Mouse (Mus musculus) hindbrain, embryonic 11.5 days (tissue): Measurements from ENCODE around the gene Hipk1. TPM values are rescaled to one million over a fixed set of nuclear protein-coding genes. Genes with fewer than 3 reads are reported as not detected.

Source experiments
- ATAC-seq: fragments of 200-750 bp; cut with Nextera tagmentation; 2 replicates; pipeline ENCODE4 v1.8.0; 2017; ENCODE audit warnings: mild to moderate bottlenecking, moderate TSS enrichment, moderate library complexity; ENCODE audit not compliant: low FRiP score
- DNase-seq: peaks from one replicate; pipeline ENCODE4 v3.0.0-alpha.2; 2015; ENCODE audit warnings: low spot score
- H3K27ac ChIP-seq: fragments of 300-500 bp; sonication (generic); 2 replicates; pipeline ENCODE4 v1.5.1; 2014; ENCODE audit warnings: mild to moderate bottlenecking, low read depth, low read length
- H3K27me3 ChIP-seq: fragments of 300-500 bp; sonication (generic); 2 replicates; pipeline ENCODE4 v1.6.1; 2014; ENCODE audit warnings: mild to moderate bottlenecking, low read length, moderate library complexity, mixed read lengths; ENCODE audit not compliant: control insufficient read depth, insufficient read depth
- H3K36me3 ChIP-seq: fragments of 300-500 bp; sonication (generic); 2 replicates; pipeline ENCODE4 v1.6.1; 2014; ENCODE audit warnings: mild to moderate bottlenecking, low read length, moderate library complexity, mixed read lengths; ENCODE audit not compliant: control insufficient read depth, insufficient read depth
- H3K4me1 ChIP-seq: fragments of 300-500 bp; sonication (generic); replicated peaks from 2 replicates; pipeline ENCODE4 v1.6.1; 2014; ENCODE audit warnings: low read length, mixed read lengths; ENCODE audit not compliant: control insufficient read depth, insufficient read depth
- H3K4me2 ChIP-seq: fragments of 300-500 bp; sonication (generic); replicated peaks from 2 replicates; pipeline ENCODE4 v1.6.1; 2014; ENCODE audit warnings: mild to moderate bottlenecking, low read depth, low read length
- H3K4me3 ChIP-seq: fragments of 300-500 bp; sonication (generic); 2 replicates; pipeline ENCODE4 v1.5.1; 2014; ENCODE audit warnings: low read depth, low read length
- H3K9ac ChIP-seq: fragments of 300-500 bp; sonication (generic); 2 replicates; pipeline ENCODE4 v1.6.1; 2014; ENCODE audit warnings: low read depth, low read length
- H3K9me3 ChIP-seq: fragments of 300-500 bp; sonication (generic); 2 replicates; pipeline ENCODE4 v1.6.1; 2016; ENCODE audit warnings: low read length; ENCODE audit not compliant: control insufficient read depth
- WGBS: fragments of 180-500 bp; shearing (Covaris S2); extraction: QIAGEN DNeasy Blood & Tissue Kit; methylation state at CpG from one replicate; pipeline ENCODE4 v1.1.7; 2014; 5-methylcytosine and 5-hydroxymethylcytosine counted together
- polyA plus RNA-seq: library from polyadenylated mRNA; unstranded; fragments of >200 nt; fragmentation: Nextera tagmentation; extraction: Ambion mirVana; gene quantifications from 2 replicates; pipeline ENCODE4 v1.2.1, GENCODE M21; 2014

Hipk1 gene
- polyA plus RNA-seq, 1 experiment from 2014 or later = 17.4 TPM

DNA sequence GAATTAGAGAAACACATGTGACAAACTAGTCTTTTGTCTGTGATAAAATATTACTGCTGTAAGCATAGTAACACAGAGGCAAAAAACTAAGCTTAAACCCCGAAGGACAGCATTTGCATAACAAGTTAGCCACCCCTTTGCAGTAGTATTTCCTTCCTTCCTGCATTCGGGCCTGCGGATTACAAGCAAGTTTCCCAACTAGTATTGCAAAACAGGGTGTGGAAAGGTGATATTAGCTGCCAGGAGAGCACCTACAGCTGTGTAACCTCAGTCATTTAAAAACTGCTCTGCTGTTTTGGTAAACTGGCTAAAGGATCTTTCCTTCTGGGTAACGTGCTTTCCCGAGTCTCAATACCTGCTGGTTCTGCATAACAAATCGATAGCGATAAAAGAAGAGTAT is 4.1 kb downstream of the Hipk1 start:
- DNase-seq (no peak), ATAC-seq (no peak)
- Histone ChIP-seq H3K9me3 (no peaks in the 10 kb centered on the region), H3K27ac (no peak overlapping the region), H3K36me3 (no peaks in the 10 kb centered on the region), H3K27me3 (no peaks in the 10 kb centered on the region), H3K9ac (no peak overlapping the region), H3K4me2 (no peak overlapping the region), H3K4me3 (no peak overlapping the region), H3K4me1 (no peaks in the 10 kb centered on the region)
- WGBS = 72% methylated on average over 7 of the region's 7 CpGs

GRCm38 (mm10) chr3:103782844-103783609 is 8.3 kb downstream of the Hipk1 start:
- H3K27ac ChIP-seq = no peak overlapping the region
- H3K4me2 ChIP-seq = no peak overlapping the region
- ATAC-seq (no peak), DNase-seq (no peak)
- no peak overlapping the region for H3K4me3 ChIP-seq
- H3K27me3 ChIP-seq = no peaks in the 10 kb centered on the region
- no peak overlapping the region for H3K9ac ChIP-seq
- WGBS = 90% methylated on average over 4 of the region's 4 CpGs
- no peaks in the 10 kb centered on the region for H3K36me3 ChIP-seq
- H3K4me1 ChIP-seq = no peaks in the 10 kb centered on the region
- no peaks in the 10 kb centered on the region for H3K9me3 ChIP-seq

- 80% methylated on average over 5 of the region's 5 CpGs for WGBS
- Histone ChIP-seq H3K9me3 (no peaks in the 10 kb centered on the region), H3K4me1 (no peaks in the 10 kb centered on the region), H3K4me2 (no peak overlapping the region), H3K27ac (no peak overlapping the region), H3K9ac (no peak overlapping the region), H3K4me3 (no peak overlapping the region), H3K36me3 (no peaks in the 10 kb centered on the region; the same call in 1 of the 2 replicates), H3K27me3 (no peaks in the 10 kb centered on the region)
- DNase-seq (no peak), ATAC-seq (no peak)
These were observed 10.6 kb downstream of the Hipk1 start for GRCm38 (mm10) chr3:103780777-103781176.

DNA sequence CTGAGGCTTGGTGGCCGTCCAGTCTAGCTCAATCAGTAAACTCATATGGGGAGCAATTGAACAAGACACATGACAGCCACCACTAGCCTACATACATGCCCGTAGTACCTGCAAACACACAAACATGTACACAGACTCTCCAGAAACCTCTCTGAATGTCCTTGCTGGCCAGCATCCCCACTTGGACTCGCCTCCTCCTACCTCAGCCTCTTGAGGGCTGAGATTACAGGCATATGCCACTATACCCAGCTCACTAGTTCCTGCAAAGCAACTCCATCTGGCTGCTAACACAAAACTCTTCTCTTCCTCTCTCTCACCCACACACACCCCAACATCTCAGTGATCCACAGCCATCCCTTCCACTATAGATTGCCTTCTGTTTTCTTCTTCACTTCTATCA is 11.1 kb downstream of the Hipk1 start:
- H3K4me2 ChIP-seq = no peak overlapping the region

GRCm38 (mm10) chr3:103779183-103779582 is 12.2 kb downstream of the Hipk1 start:
- Histone ChIP-seq H3K4me3 (no peak overlapping the region), H3K27ac (no peak overlapping the region), H3K27me3 (no peaks in the 10 kb centered on the region), H3K4me2 (no peak overlapping the region), H3K9me3 (no peaks in the 10 kb centered on the region), H3K9ac (no peak overlapping the region), H3K4me1 (no peaks in the 10 kb centered on the region), H3K36me3 (no peaks in the 10 kb centered on the region; the same call in 1 of the 2 replicates)
- ATAC-seq = no peak
- WGBS = 90% methylated on average over 7 of the region's 7 CpGs
- no peak for DNase-seq

More for the DNA sequence above, 11.1 kb downstream of the Hipk1 start:
- WGBS = 85% methylated on average over 3 of the region's 3 CpGs
- H3K27me3 ChIP-seq = no peaks in the 10 kb centered on the region
- H3K9me3 ChIP-seq = no peaks in the 10 kb centered on the region
- no peak for DNase-seq
- H3K36me3 ChIP-seq = no peaks in the 10 kb centered on the region; the same call in 1 of the 2 replicates
- H3K9ac ChIP-seq = no peak overlapping the region
- H3K4me1 ChIP-seq = no peaks in the 10 kb centered on the region
- H3K27ac ChIP-seq = no peak overlapping the region
- no peak for ATAC-seq
- H3K4me3 ChIP-seq = no peak overlapping the region

DNA sequence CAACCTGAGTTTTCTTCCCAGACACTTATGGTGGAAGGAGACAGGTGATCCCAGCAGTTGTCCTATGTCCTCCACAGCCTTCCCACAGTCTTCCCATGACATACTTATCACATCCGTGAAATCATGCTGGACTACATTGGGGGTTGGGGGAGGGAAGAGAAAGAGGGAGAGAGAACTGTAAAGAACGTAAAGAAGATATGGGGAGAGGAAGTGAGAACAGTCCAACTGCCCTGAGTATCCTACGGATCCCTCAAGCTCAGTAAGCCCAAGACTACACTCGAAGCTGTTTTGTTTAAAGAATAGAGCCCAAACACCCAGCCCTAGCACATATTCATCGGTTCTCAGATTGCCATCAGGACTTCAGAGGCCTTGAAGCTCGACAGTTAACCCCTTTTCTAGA is 12.7 kb downstream of the Hipk1 start:
- H3K36me3 ChIP-seq = no peaks in the 10 kb centered on the region; the same call in 1 of the 2 replicates
- no peak overlapping the region for H3K4me2 ChIP-seq
- H3K9ac ChIP-seq = no peak overlapping the region
- H3K27me3 ChIP-seq = no peaks in the 10 kb centered on the region
- H3K4me3 ChIP-seq = no peak overlapping the region
- DNase-seq (no peak), ATAC-seq (no peak)
- H3K27ac ChIP-seq = no peak overlapping the region
- 88% methylated on average over 6 of the region's 6 CpGs for WGBS
- H3K4me1 ChIP-seq = no peaks in the 10 kb centered on the region
- H3K9me3 ChIP-seq = no peaks in the 10 kb centered on the region

DNA sequence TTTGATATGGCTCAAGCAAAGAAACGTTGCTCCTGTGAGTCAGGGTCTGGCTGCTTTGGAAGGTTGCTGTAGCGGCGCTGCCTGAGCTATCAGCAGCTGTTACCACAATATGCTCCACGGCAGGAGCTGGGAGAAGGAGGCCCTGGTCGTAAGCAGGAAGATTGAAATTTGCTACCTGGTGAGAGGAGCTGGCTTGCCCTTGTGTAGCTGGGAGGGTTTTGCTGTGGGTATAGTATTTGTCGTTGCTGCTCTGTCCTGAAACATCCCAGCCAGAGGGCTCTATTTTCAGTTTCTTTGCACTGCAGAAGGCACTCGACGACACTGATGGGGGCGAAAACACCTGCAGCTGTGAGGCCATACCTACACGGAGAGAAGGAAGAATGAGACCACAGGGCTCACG is 13.4 kb downstream of the Hipk1 start:
- Histone ChIP-seq H3K4me3 (no peak overlapping the region), H3K36me3 (no peaks in the 10 kb centered on the region; the same call in 1 of the 2 replicates), H3K4me2 (no peak overlapping the region), H3K27ac (no peak overlapping the region), H3K4me1 (no peaks in the 10 kb centered on the region), H3K9ac (no peak overlapping the region), H3K27me3 (no peaks in the 10 kb centered on the region), H3K9me3 (no peaks in the 10 kb centered on the region)
- 89% methylated on average over 11 of the region's 11 CpGs for WGBS
- ATAC-seq (no peak), DNase-seq (no peak)

- WGBS = 90% methylated on average over 15 of the region's 15 CpGs
- Histone ChIP-seq H3K9ac (no peak overlapping the region), H3K4me1 (no peaks in the 10 kb centered on the region), H3K27ac (no peak overlapping the region), H3K27me3 (no peaks in the 10 kb centered on the region), H3K4me3 (no peak overlapping the region), H3K4me2 (no peak overlapping the region), H3K9me3 (no peaks in the 10 kb centered on the region), H3K36me3 (no peaks in the 10 kb centered on the region; the same call in 1 of the 2 replicates)
- DNase-seq = no peak
- ATAC-seq = no peak
These were observed 17.4 kb downstream of the Hipk1 start for GRCm38 (mm10) chr3:103774009-103774408.

DNA sequence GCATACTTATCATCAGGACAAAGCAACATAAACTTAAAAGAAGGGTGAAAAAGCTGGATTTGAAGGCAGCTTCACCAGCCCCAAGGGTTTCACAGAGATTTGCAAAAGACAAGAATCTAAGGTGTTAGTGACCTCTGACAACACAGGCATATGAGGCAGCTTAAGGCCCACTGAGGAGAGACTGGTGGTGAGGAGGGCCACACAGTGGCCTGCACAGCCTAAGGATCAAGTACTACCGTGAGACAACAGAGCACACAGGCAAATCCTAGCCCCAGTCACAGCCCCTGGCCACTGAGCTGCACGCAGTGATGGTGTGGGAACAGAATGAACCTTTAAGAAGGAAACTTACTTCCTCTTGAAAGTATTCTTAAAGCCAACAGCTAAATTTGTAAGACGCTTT is 17.9 kb downstream of the Hipk1 start:
- no peak for ATAC-seq
- no peak overlapping the region for H3K9ac ChIP-seq
- no peaks in the 10 kb centered on the region for H3K9me3 ChIP-seq
- H3K4me2 ChIP-seq = no peak overlapping the region
- no peaks in the 10 kb centered on the region for H3K4me1 ChIP-seq
- H3K27ac ChIP-seq = no peak overlapping the region
- no peaks in the 10 kb centered on the region for H3K27me3 ChIP-seq
- no peak overlapping the region for H3K4me3 ChIP-seq
- H3K36me3 ChIP-seq = no peaks in the 10 kb centered on the region; the same call in 1 of the 2 replicates
- no peak for DNase-seq
- WGBS = 91% methylated on average over 3 of the region's 3 CpGs
